Mouse (Mus musculus) intestine, postnatal 0 days (tissue): ENCODE data around the gene Zfp114. TPM values are rescaled to one million over a fixed set of nuclear protein-coding genes. Genes with fewer than 3 reads are reported as not detected.
A peak's percentile ranks its signal among the peaks of the same experiment; 100 is the strongest.

Source experiments
- ATAC-seq: fragments of 200-750 bp; cut with Nextera tagmentation; 2 replicates; pipeline ENCODE4 v1.8.0; 2017; ENCODE audit warnings: mild to moderate bottlenecking, moderate TSS enrichment, moderate library complexity
- H3K27ac ChIP-seq: fragments of 300-500 bp; sonication (generic); 2 replicates; pipeline ENCODE4 v1.5.1; 2014; ENCODE audit warnings: mild to moderate bottlenecking, low read depth, low read length, moderate library complexity
- H3K27me3 ChIP-seq: fragments of 300-500 bp; sonication (generic); replicated peaks from 2 replicates; pipeline ENCODE4 v1.6.1; 2014; ENCODE audit warnings: low read length, mixed read lengths; ENCODE audit not compliant: control insufficient read depth, insufficient read depth
- H3K36me3 ChIP-seq: fragments of 300-500 bp; sonication (generic); 2 replicates; pipeline ENCODE4 v1.6.1; 2014; ENCODE audit warnings: mild to moderate bottlenecking, moderate library complexity; ENCODE audit not compliant: control insufficient read depth, insufficient read depth
- H3K4me1 ChIP-seq: fragments of 300-500 bp; sonication (generic); replicated peaks from 2 replicates; pipeline ENCODE4 v1.6.1; 2014; ENCODE audit warnings: antibody characterized with exemption, low read length, mixed read lengths; ENCODE audit not compliant: control insufficient read depth, insufficient read depth
- H3K4me2 ChIP-seq: fragments of 300-500 bp; sonication (generic); replicated peaks from 2 replicates; pipeline ENCODE4 v1.6.1; 2014; ENCODE audit warnings: low read depth, mild to moderate bottlenecking, moderate library complexity
- H3K4me3 ChIP-seq: fragments of 300-500 bp; sonication (generic); 2 replicates; pipeline ENCODE4 v1.5.1; 2014; ENCODE audit warnings: low read depth, low read length
- H3K9ac ChIP-seq: fragments of 300-500 bp; sonication (generic); 2 replicates; pipeline ENCODE4 v1.6.1; 2014; ENCODE audit warnings: mild to moderate bottlenecking, low read depth, low read length
- H3K9me3 ChIP-seq: fragments of 300-500 bp; sonication (generic); 2 replicates; pipeline ENCODE4 v1.6.1; 2016; ENCODE audit warnings: mixed run types; ENCODE audit not compliant: control insufficient read depth
- CTCF ChIP-seq: sonication (generic); IDR thresholded peaks from 2 replicates; pipeline ENCODE4 v1.5.1; 2016; ENCODE audit warnings: low read depth, mild to moderate bottlenecking, control low read depth, antibody characterized with exemption, moderate library complexity
- WGBS: fragments of 180-500 bp; shearing (Covaris S2); extraction: QIAGEN DNeasy Blood & Tissue Kit; methylation state at CpG from one replicate; pipeline ENCODE4 v1.1.7; 2014; 5-methylcytosine and 5-hydroxymethylcytosine counted together
- polyA plus RNA-seq: library from polyadenylated mRNA; unstranded; fragments of >200 nt; fragmentation: Nextera tagmentation; extraction: Ambion mirVana; gene quantifications from 2 replicates; pipeline ENCODE4 v1.2.1, GENCODE M21; 2015

Gene Zfp114
- polyA plus RNA-seq, 1 experiment from 2014 or later = 0.72 TPM

DNA sequence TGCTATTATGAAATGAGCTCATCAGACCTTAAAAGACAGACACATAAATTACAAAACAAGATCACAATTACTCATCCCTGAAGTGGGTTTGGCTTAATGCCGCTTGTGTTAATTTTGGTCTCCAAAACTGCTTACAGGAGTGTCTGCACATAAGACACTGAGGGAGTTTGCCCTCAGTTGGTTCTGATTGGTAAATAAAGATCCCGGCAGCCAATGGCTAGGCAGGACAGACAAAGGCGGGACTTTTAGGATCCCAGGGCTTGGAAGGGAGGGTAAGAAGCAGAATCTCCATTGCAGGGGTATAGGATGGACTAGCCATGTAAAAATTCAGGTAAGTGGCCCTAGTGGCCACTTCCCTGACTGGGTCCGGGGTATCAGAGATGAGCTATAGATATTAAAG lies 22.1 kb downstream of the Zfp114 start:
- Histone ChIP-seq H3K9me3 (peaks cover 18% of the 10 kb centered on the region), H3K4me3 (no peak overlapping the region), H3K4me1 (no peaks in the 10 kb centered on the region), H3K27me3 (no peaks in the 10 kb centered on the region), H3K9ac (no peak overlapping the region), H3K4me2 (no peak overlapping the region), H3K36me3 (peaks cover 51% of the 10 kb centered on the region), H3K27ac (no peak overlapping the region)
- ATAC-seq = no peak
- WGBS = 97% methylated on average over 4 of the region's 4 CpGs
- no peak for TF ChIP-seq CTCF

DNA sequence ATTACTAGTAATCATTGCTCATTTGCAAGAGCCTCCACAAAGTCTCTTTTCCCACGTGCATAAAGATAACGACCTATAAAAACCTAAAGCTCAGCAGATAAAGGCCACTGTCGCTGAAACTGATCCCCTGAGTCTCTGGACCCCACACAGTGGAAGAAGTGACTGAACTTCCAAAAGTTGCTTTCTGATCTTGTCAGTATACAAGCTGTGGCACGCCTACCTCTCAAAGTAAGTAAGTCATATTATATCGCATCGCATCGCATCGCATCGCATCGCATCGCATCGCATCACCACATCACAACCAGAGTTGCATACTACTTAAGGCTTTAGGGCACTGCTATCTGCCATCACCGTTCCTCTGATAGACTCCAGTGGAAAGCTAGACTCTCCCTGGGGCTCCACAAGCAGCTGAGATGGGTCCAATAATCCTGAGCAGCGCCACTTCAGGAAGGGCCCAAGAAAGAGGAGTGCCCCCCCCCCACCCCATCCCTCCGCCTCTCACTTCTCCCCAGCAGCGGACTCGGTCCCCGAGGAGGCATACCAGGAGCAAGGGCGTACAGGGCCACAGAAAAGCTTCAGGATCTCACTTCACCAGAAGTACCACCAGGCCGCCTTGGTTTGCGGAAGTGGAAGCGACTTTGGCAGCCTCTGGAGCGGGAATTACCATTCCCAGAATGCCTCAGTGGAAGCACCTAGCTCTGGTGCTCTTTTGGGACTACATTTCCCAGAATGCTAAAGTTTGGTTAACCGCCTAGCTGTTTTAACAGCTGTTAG lies 32.8 kb downstream of the Zfp114 start:
- H3K4me2 ChIP-seq = peak overlapping the region; percentile 71
- H3K9ac ChIP-seq = peak overlapping the region; percentile 74
- peak; percentile 85 for ATAC-seq
- H3K27me3 ChIP-seq = no peaks in the 10 kb centered on the region
- H3K9me3 ChIP-seq = no peaks in the 10 kb centered on the region
- no peaks in the 10 kb centered on the region for H3K4me1 ChIP-seq
- WGBS = 14% methylated on average over 24 of the region's 24 CpGs
- H3K4me3 ChIP-seq = peak overlapping the region; percentile 58
- 0 out of 2 replicates have a peak, but pooled peaks have one; percentile 3 for TF ChIP-seq CTCF
- peak overlapping the region; percentile 81 for H3K27ac ChIP-seq
- peaks cover 15% of the 10 kb centered on the region; the same call in 1 of the 2 replicates for H3K36me3 ChIP-seq

- WGBS = 54% methylated on average over 7 of the region's 7 CpGs
- Histone ChIP-seq H3K4me2 (peak overlapping the region; percentile 71), H3K36me3 (peaks cover 10% of the 10 kb centered on the region; the same call in 1 of the 2 replicates), H3K27me3 (no peaks in the 10 kb centered on the region), H3K4me3 (peak overlapping the region; percentile 58), H3K9ac (no peak overlapping the region; the same call in 1 of the 2 replicates), H3K27ac (no peak overlapping the region), H3K4me1 (no peaks in the 10 kb centered on the region), H3K9me3 (no peaks in the 10 kb centered on the region)
- TF ChIP-seq CTCF = no peak
- peak; percentile 46; the same call in 1 of the 2 replicates for ATAC-seq
Measured at GRCm38 (mm10) chr7:24208282-24208886, 33.5 kb downstream of the Zfp114 start.

DNA sequence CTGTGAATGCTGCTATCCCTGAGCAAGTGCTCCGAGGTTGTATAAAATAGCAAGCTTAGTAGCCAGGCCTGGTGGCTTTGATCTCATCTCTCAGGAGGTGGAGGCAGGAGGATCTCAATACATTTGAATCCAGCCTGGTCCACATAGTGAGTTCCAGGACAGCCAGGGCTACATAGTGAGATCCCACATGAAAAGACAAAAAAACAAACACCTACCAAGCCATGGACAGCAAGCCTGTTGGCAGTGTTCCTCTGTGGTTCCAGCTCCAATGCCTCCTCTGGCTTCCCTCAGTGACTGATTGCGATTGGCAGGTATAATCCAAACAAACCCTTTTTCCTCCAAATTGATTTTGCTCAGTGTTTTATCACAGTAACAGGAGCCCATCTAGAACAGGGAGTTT lies 35.4 kb downstream of the Zfp114 start:
- no peak overlapping the region for H3K4me3 ChIP-seq
- H3K9ac ChIP-seq = no peak overlapping the region
- no peak for TF ChIP-seq CTCF
- no peak overlapping the region for H3K27ac ChIP-seq
- no peaks in the 10 kb centered on the region for H3K9me3 ChIP-seq
- no peaks in the 10 kb centered on the region for H3K27me3 ChIP-seq
- 75% methylated on average over 2 of the region's 2 CpGs for WGBS
- H3K4me1 ChIP-seq = no peaks in the 10 kb centered on the region
- no peak overlapping the region for H3K4me2 ChIP-seq
- peaks cover 4% of the 10 kb centered on the region; the same call in 1 of the 2 replicates for H3K36me3 ChIP-seq
- ATAC-seq = no peak

DNA sequence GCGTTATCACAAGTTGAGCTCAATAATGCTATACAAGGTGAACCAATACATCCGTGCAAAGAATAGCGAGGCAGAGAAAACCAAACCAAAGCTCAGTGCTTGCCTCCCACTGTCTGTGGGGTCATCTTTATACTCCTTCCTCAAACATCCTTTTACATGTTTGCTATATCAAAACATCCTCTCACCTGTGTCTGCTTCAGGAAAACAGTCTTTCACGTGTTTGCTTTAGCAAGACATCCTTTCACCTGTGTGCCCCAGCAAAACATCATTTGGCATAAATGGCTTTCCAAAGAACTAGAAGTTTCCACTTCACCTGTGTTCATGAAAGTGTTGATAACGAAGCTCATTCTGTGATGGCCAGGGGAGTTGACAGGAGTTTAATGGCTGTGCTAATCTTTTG lies 36.5 kb downstream of the Zfp114 start, which contains the start of gene Zfp111:
TSS of gene Zfp111 (minus strand) at position 101 of the 400 bp plus-strand sequence.
- 76% methylated on average over 5 of the region's 5 CpGs for WGBS
- H3K9ac ChIP-seq = no peak within 1 kb of the TSS
- H3K36me3 ChIP-seq = no peaks in the 10 kb centered on the region
- no peak within 1 kb of the TSS for H3K4me3 ChIP-seq
- no peak for TF ChIP-seq CTCF
- no peaks in the 10 kb centered on the region for H3K4me1 ChIP-seq
- no peak within 1 kb of the TSS for H3K27ac ChIP-seq
- no peak within 1 kb of the TSS for H3K4me2 ChIP-seq
- H3K9me3 ChIP-seq = 0 out of 2 replicates have a peak, but pooled peaks cover 2% of the 10 kb centered on the region
- H3K27me3 ChIP-seq = no peaks in the 10 kb centered on the region
- ATAC-seq = no peak

Other genes starting within 250 kb of the Zfp114 start
- not detected in 2 replicates for gene Vmn1r179, start 248.1 kb upstream of the Zfp114 start, polyA plus RNA-seq
- not detected in 2 replicates for gene Vmn1r180, start 224.4 kb upstream of the Zfp114 start, polyA plus RNA-seq
- not detected in 2 replicates for gene Vmn1r181, start 200.4 kb upstream of the Zfp114 start, polyA plus RNA-seq
- not detected in 2 replicates for gene V1rd19, start 173.4 kb upstream of the Zfp114 start, polyA plus RNA-seq
- not detected in 2 replicates for gene Vmn1r183, start 121.8 kb upstream of the Zfp114 start, polyA plus RNA-seq
- gene Zfp180, start 93.1 kb upstream of the Zfp114 start, polyA plus RNA-seq = 5.2 and 6.5 TPM in 2 replicates
- gene Zfp112, start 62.7 kb upstream of the Zfp114 start, polyA plus RNA-seq = 2.0 and 2.2 TPM in 2 replicates
- gene Zfp235, start 40.9 kb upstream of the Zfp114 start, polyA plus RNA-seq = 7.9 and 8.0 TPM in 2 replicates
- 3.0 and 3.1 TPM in 2 replicates for gene Zfp111, start 36.4 kb downstream of the Zfp114 start, polyA plus RNA-seq
- 0.65 and 0.73 TPM in 2 replicates for gene Zfp109, start 62.5 kb downstream of the Zfp114 start, polyA plus RNA-seq
- gene Zfp108, start 79.7 kb downstream of the Zfp114 start, polyA plus RNA-seq = 0.86 and 0.98 TPM in 2 replicates
- 2.2 and 3.2 TPM in 2 replicates for gene Zfp93, start 95.4 kb downstream of the Zfp114 start, polyA plus RNA-seq
- 4.6 and 5.1 TPM in 2 replicates for gene Zfp61, start 126.2 kb downstream of the Zfp114 start, polyA plus RNA-seq
- gene Zfp94, start 141.6 kb downstream of the Zfp114 start, polyA plus RNA-seq = 3.1 and 3.2 TPM in 2 replicates
- 0.18 TPM in 1 of 2 replicates, not detected in the other for gene Tescl, start 158.9 kb downstream of the Zfp114 start, polyA plus RNA-seq
- gene Lypd5, start 174.1 kb downstream of the Zfp114 start, polyA plus RNA-seq = not detected in 2 replicates
- 3.2 and 3.7 TPM in 2 replicates for gene Kcnn4, start 195.2 kb downstream of the Zfp114 start, polyA plus RNA-seq
- 14.0 and 15.1 TPM in 2 replicates for gene Smg9, start 224.6 kb downstream of the Zfp114 start, polyA plus RNA-seq